In genomic region chr4:139575673-139576003, GRCm38 (mm10) we compare ENCODE assay signal across 8 mouse cellular contexts. TPM values are rescaled to one million over a fixed set of nuclear protein-coding genes. Genes with fewer than 3 reads are reported as not detected.
DNase-seq lines count a peak whose midpoint lies in the region; ATAC-seq and TF ChIP-seq lines count a peak whose summit lies in the region.

No protein-coding gene starts in this region.

- no peak for TF ChIP-seq POLR2A in cerebellum, adult 2 months (IDR thresholded peaks at IDR 0.05; ENCODE audit: borderline replicate concordance, insufficient read depth, low read length)
- no peak for TF ChIP-seq POLR2A in testis, adult 2 months (IDR thresholded peaks at IDR 0.05; ENCODE audit: control insufficient read depth, low read depth, low read length)

- peaks cover 11% of the 10 kb centered on the region for H3K4me1 ChIP-seq in cerebellum, adult 2 months (ENCODE audit: control insufficient read depth, insufficient read depth, low read length)
- peaks cover 13% of the 10 kb centered on the region for H3K4me1 ChIP-seq in testis, adult 2 months (ENCODE audit: control insufficient read depth, insufficient read depth, low read length)
- peaks cover 67% of the 10 kb centered on the region for H3K4me1 ChIP-seq in liver, embryonic 13.5 days (replicated peaks)
- H3K4me1 ChIP-seq in stomach, postnatal 0 days (replicated peaks; ENCODE audit: control insufficient read depth, insufficient read depth) = peaks cover 14% of the 10 kb centered on the region

- DNase-seq in cerebellum, adult 2 months = no peak
- DNase-seq in cerebellum, adult 8-10 months = no peak
- DNase-seq in testis, postnatal 14 days (ENCODE audit: low spot score) = no peak
- no peak for DNase-seq in liver, embryonic 13.5 days
- no peak for DNase-seq in stomach, postnatal 0 days (ENCODE audit: low spot score)
- no peak for DNase-seq in frontal cortex, postnatal 10 days (ENCODE audit: low spot score in 2 of 2)
- no peak for DNase-seq in B cell, adult 2 months

- no peaks in the 10 kb centered on the region for H3K36me3 ChIP-seq in testis, adult 2 months (ENCODE audit: control insufficient read depth, insufficient read depth, low read length)
- no peaks in the 10 kb centered on the region for H3K36me3 ChIP-seq in liver, embryonic 13.5 days
- no peaks in the 10 kb centered on the region for H3K36me3 ChIP-seq in stomach, postnatal 0 days (ENCODE audit: control insufficient read depth, insufficient read depth, low read length)

- peak overlapping the region; percentile 96 for H3K4me3 ChIP-seq in cerebellum, adult 2 months (replicated peaks; ENCODE audit: insufficient read depth, low read depth, low read length)
- peak overlapping the region; percentile 86 for H3K4me3 ChIP-seq in testis, adult 2 months (ENCODE audit: control insufficient read depth, low read depth, low read length)
- peak overlapping the region; percentile 68 for H3K4me3 ChIP-seq in liver, embryonic 13.5 days (replicated peaks)
- peak overlapping the region; percentile 88 for H3K4me3 ChIP-seq in stomach, postnatal 0 days (ENCODE audit: low read depth, low read length)

- H3K4me2 ChIP-seq in liver, embryonic 13.5 days = peak overlapping the region; percentile 87
- H3K4me2 ChIP-seq in stomach, postnatal 0 days (replicated peaks; ENCODE audit: low read depth) = peak overlapping the region; percentile 95

- no peak for ATAC-seq in liver, embryonic 13.5 days (ENCODE audit: low read depth)
- ATAC-seq in stomach, postnatal 0 days (ENCODE audit: low FRiP score, low TSS enrichment) = no peak

- peak overlapping the region; percentile 76 for H3K9ac ChIP-seq in liver, embryonic 13.5 days
- H3K9ac ChIP-seq in stomach, postnatal 0 days (ENCODE audit: low read length) = peak overlapping the region; percentile 87

- no peak for TF ChIP-seq EP300 in stomach, postnatal 0 days (optimal IDR thresholded peaks at IDR 0.05)

- no peaks in the 10 kb centered on the region for H3K27me3 ChIP-seq in cerebellum, adult 2 months (ENCODE audit: control insufficient read depth, insufficient read depth, low read length)
- no peaks in the 10 kb centered on the region for H3K27me3 ChIP-seq in testis, adult 2 months (ENCODE audit: control insufficient read depth, insufficient read depth, low read length)
- H3K27me3 ChIP-seq in liver, embryonic 13.5 days = peaks cover 91% of the 10 kb centered on the region
- H3K27me3 ChIP-seq in stomach, postnatal 0 days (ENCODE audit: control insufficient read depth, insufficient read depth, low read length) = no peaks in the 10 kb centered on the region

- no peaks in the 10 kb centered on the region for H3K9me3 ChIP-seq in liver, embryonic 13.5 days (replicated peaks)
- H3K9me3 ChIP-seq in stomach, postnatal 0 days (ENCODE audit: control insufficient read depth, low read length) = no peaks in the 10 kb centered on the region

- H3K27ac ChIP-seq in cerebellum, adult 2 months (ENCODE audit: insufficient read depth, low read length) = peak overlapping the region; percentile 87
- H3K27ac ChIP-seq in testis, adult 2 months (ENCODE audit: control insufficient read depth, insufficient read depth, low read depth, low read length) = no peak overlapping the region
- H3K27ac ChIP-seq in liver, embryonic 13.5 days = no peak overlapping the region
- H3K27ac ChIP-seq in stomach, postnatal 0 days (replicated peaks) = no peak overlapping the region

- TF ChIP-seq CTCF in cerebellum, adult 2 months (IDR thresholded peaks at IDR 0.05; ENCODE audit: borderline replicate concordance, insufficient read depth, low read depth, low read length) = no peak
- TF ChIP-seq CTCF in testis, adult 2 months (IDR thresholded peaks at IDR 0.05; ENCODE audit: control insufficient read depth, insufficient read depth, insufficient replicate concordance, low read depth, low read length) = no peak
- TF ChIP-seq CTCF in stomach, postnatal 0 days (IDR thresholded peaks at IDR 0.05; ENCODE audit: low read depth) = no peak

- WGBS in cerebellum, adult 2 months = 2% methylated on average over 14 of the region's 14 CpGs
- 11% methylated on average over 14 of the region's 14 CpGs for WGBS in liver, embryonic 13.5 days (ENCODE audit: insufficient replicate concordance)
- WGBS in stomach, postnatal 0 days = 8% methylated on average over 14 of the region's 14 CpGs

RNA-seq across cellular contexts. Expression of gene Gm21969, which starts 27.3 kb away (rescaled TPM):
- 0.03 and 0.05 TPM in 2 replicates for polyA plus RNA-seq in cerebellum, adult 2 months (2012; rRNA removed)
- not detected in 2 replicates for polyA plus RNA-seq in testis, adult 2 months (2012; rRNA removed)
- not detected in 2 replicates for polyA plus RNA-seq in liver, embryonic 13.5 days (2015; fragmentation: Nextera tagmentation; extraction: Ambion mirVana)
- polyA plus RNA-seq in stomach, postnatal 0 days (2015; fragmentation: Nextera tagmentation; extraction: Ambion mirVana) = not detected in 2 replicates

RNA-seq across cellular contexts. Expression of gene Iffo2, which starts 45.3 kb away (rescaled TPM):
- polyA plus RNA-seq in cerebellum, adult 2 months (2012; rRNA removed) = 19.1 and 20.3 TPM in 2 replicates
- polyA plus RNA-seq in testis, adult 2 months (2012; rRNA removed) = 1.2 TPM in 2 replicates
- polyA plus RNA-seq in liver, embryonic 13.5 days (2015; fragmentation: Nextera tagmentation; extraction: Ambion mirVana) = 1.0 and 1.1 TPM in 2 replicates
- 3.8 and 4.0 TPM in 2 replicates for polyA plus RNA-seq in stomach, postnatal 0 days (2015; fragmentation: Nextera tagmentation; extraction: Ambion mirVana)

RNA-seq across cellular contexts. Expression of gene Aldh4a1, which starts 47.0 kb away (rescaled TPM):
- 22.5 and 25.2 TPM in 2 replicates for polyA plus RNA-seq in cerebellum, adult 2 months (2012; rRNA removed)
- polyA plus RNA-seq in testis, adult 2 months (2012; rRNA removed) = 7.0 and 7.2 TPM in 2 replicates
- polyA plus RNA-seq in liver, embryonic 13.5 days (2015; fragmentation: Nextera tagmentation; extraction: Ambion mirVana) = 50.2 and 57.3 TPM in 2 replicates
- 12.9 and 14.7 TPM in 2 replicates for polyA plus RNA-seq in stomach, postnatal 0 days (2015; fragmentation: Nextera tagmentation; extraction: Ambion mirVana)
